Mouse (Mus musculus): Measurements from ENCODE around the gene Adarb2. TPM values are rescaled to one million over a fixed set of nuclear protein-coding genes. Genes with fewer than 3 reads are reported as not detected.

Gene Adarb2
- not detected in 2 replicates for polyA plus RNA-seq (2012)

DNA sequence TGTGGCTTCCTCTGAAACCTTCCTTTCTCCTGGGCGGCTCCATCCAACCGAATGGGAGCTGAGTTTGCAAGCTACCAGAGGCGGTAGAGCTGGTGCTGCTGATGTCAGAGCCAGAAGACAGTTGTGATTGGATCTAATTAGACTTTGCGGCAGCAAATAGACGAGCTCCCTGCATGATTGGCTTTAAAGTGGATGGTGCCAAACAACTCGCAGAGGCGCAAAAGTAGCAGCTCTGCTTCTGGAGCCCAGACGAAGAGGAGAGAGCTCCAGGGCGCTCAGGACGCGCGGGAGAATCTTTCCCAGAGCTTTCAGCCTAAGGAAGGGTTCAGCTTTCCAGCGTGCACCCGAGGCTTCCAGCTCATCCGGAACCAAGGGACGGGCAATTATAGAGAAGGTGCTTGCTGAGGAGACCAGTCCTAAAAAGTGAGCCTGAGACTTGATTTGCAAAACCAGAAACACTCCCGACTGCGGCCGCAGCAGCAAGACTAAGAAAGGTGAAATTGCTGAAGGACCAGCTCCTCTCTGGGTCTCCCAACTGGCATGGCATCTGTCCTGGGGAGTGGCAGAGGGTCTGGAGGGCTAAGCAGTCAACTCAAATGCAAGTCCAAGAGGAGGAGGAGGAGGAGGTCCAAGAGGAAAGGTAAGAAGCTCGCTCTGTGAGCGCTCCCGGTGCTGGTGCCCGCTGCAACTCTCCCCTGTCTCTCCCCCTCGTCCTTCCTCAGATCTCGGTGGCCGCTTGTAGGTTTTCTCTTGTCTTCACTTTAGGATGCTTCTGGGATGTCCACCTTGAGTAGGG lies at the start of gene Adarb2:
Gene Adarb2 (plus strand): TSS at position 186 of the 796 bp plus-strand sequence.

